In genomic region chr14:99427049-99427448, GRCm38 (mm10) we compare ENCODE assay signal across 16 mouse cellular contexts.
"Had no signal": no experiment of that assay in that cellular context is flagged by ENCODE, and none has a peak within 500 bp of the region (broad histone marks: within the 10 kb centered on the region; RNA-seq: fewer than 3 reads in every experiment).

No protein-coding gene starts in this region.

- H3K4me3 ChIP-seq: lung, embryonic 15.5 days; megakaryocyte, embryonic 14.5 days; midbrain, embryonic 13.5 days; midbrain, embryonic 15.5 days; neural tube, embryonic 12.5 days; stomach, embryonic 15.5 days had no signal

- H3K9me3 ChIP-seq: lung, embryonic 15.5 days; midbrain, embryonic 13.5 days; midbrain, embryonic 15.5 days; neural tube, embryonic 12.5 days; stomach, embryonic 15.5 days had no signal

- H3K4me1 ChIP-seq: megakaryocyte, embryonic 14.5 days; midbrain, embryonic 13.5 days; midbrain, embryonic 15.5 days; neural tube, embryonic 12.5 days; stomach, embryonic 15.5 days had no signal

- DNase-seq: lung, adult 2 months; lung, postnatal 14 days; lung, postnatal 36 days; right cerebral cortex, postnatal 14 days; thymus, adult 2 months; thymus, postnatal 25 days had no signal

- H3K36me3 ChIP-seq: lung, embryonic 15.5 days; midbrain, embryonic 13.5 days; midbrain, embryonic 15.5 days; neural tube, embryonic 12.5 days; stomach, embryonic 15.5 days had no signal

- H3K27ac ChIP-seq: lung, embryonic 15.5 days; macrophage; midbrain, embryonic 13.5 days; midbrain, embryonic 15.5 days; neural tube, embryonic 12.5 days; stomach, embryonic 15.5 days; stomach, postnatal 0 days had no signal

- H3K27me3 ChIP-seq: lung, embryonic 15.5 days; megakaryocyte, embryonic 14.5 days; midbrain, embryonic 13.5 days; midbrain, embryonic 15.5 days; neural tube, embryonic 12.5 days; stomach, embryonic 15.5 days had no signal

- ATAC-seq: lung, postnatal 0 days; midbrain, embryonic 13.5 days; midbrain, embryonic 15.5 days had no signal

- H3K9ac ChIP-seq: lung, embryonic 15.5 days; midbrain, embryonic 13.5 days; midbrain, embryonic 15.5 days; neural tube, embryonic 12.5 days; stomach, embryonic 15.5 days had no signal

- H3K4me2 ChIP-seq: lung, embryonic 15.5 days; midbrain, embryonic 11.5 days; midbrain, embryonic 13.5 days; midbrain, embryonic 15.5 days; neural tube, embryonic 12.5 days; stomach, embryonic 15.5 days had no signal
